Comparison of ENCODE assay signal across 9 mouse cellular contexts in genomic region chr11:62554934-62555517, GRCm38 (mm10). TPM values are rescaled to one million over a fixed set of nuclear protein-coding genes. Genes with fewer than 3 reads are reported as not detected.
DNase-seq lines count a peak whose midpoint lies in the region; ATAC-seq and TF ChIP-seq lines count a peak whose summit lies in the region.
"Had no signal": no experiment of that assay in that cellular context is flagged by ENCODE, and none has a peak within 500 bp of the region (broad histone marks: within the 10 kb centered on the region; RNA-seq: fewer than 3 reads in every experiment).

No protein-coding gene starts in this region.

- peaks cover 17% of the 10 kb centered on the region for H3K36me3 ChIP-seq in heart, embryonic 16.5 days (ENCODE audit: control insufficient read depth, insufficient read depth)
- H3K36me3 ChIP-seq in embryonic facial prominence, embryonic 10.5 days (replicated peaks): peaks cover 37% of the 10 kb centered on the region
- peaks cover 7% of the 10 kb centered on the region; the same call in 1 of the 2 replicates for H3K36me3 ChIP-seq in hindbrain, postnatal 0 days (ENCODE audit: insufficient read depth, low read length)
- H3K36me3 ChIP-seq in midbrain, embryonic 15.5 days (replicated peaks): no peaks in the 10 kb centered on the region

- H3K27me3 ChIP-seq in heart, embryonic 16.5 days (ENCODE audit: control insufficient read depth, insufficient read depth, low read length): no peaks in the 10 kb centered on the region
- peaks cover 6% of the 10 kb centered on the region for H3K27me3 ChIP-seq in embryonic facial prominence, embryonic 10.5 days (replicated peaks; ENCODE audit: low read depth, poor library complexity, severe bottlenecking)
- no peaks in the 10 kb centered on the region for H3K27me3 ChIP-seq in hindbrain, postnatal 0 days (ENCODE audit: insufficient read depth, low read length)
- no peaks in the 10 kb centered on the region for H3K27me3 ChIP-seq in midbrain, embryonic 15.5 days (replicated peaks)

- DNase-seq in heart, postnatal 36 days: no peak
- no peak for DNase-seq in embryonic facial prominence, embryonic 10.5 days (ENCODE audit: low spot score)
- no peak for DNase-seq in hindbrain, postnatal 0 days (ENCODE audit: low spot score)
- no peak for DNase-seq in thymus, postnatal 25 days
- DNase-seq in layer of hippocampus, adult 11-12 months (ENCODE audit: low spot score): no peak
- no peak for DNase-seq in spleen, adult 12 weeks (ENCODE audit: low spot score)
- DNase-seq: cerebellum, adult 11-12 months had no signal

- peak overlapping the region; percentile 4; the same call in 1 of the 2 replicates for H3K4me3 ChIP-seq in heart, embryonic 16.5 days (ENCODE audit: low read length)
- H3K4me3 ChIP-seq in embryonic facial prominence, embryonic 10.5 days: peak overlapping the region; percentile 66
- H3K4me3 ChIP-seq in hindbrain, postnatal 0 days (ENCODE audit: low read length): peak overlapping the region; percentile 44; the same call in 1 of the 2 replicates
- H3K4me3 ChIP-seq in midbrain, embryonic 15.5 days: peak overlapping the region; percentile 39

- no peak overlapping the region for H3K9ac ChIP-seq in heart, embryonic 16.5 days (ENCODE audit: low read length)
- no peak overlapping the region for H3K9ac ChIP-seq in hindbrain, postnatal 0 days (replicated peaks; ENCODE audit: low read length)
- H3K9ac ChIP-seq in midbrain, embryonic 15.5 days: no peak overlapping the region

- intact Hi-C loops in heart, postnatal 36 days (cut with DNase I): no loop called here

- H3K27ac ChIP-seq in heart, embryonic 16.5 days (ENCODE audit: low read length): no peak overlapping the region; the same call in 1 of the 2 replicates
- no peak overlapping the region for H3K27ac ChIP-seq in embryonic facial prominence, embryonic 10.5 days (replicated peaks)
- no peak overlapping the region for H3K27ac ChIP-seq in hindbrain, postnatal 0 days
- no peak overlapping the region for H3K27ac ChIP-seq in midbrain, embryonic 15.5 days

- no peak for TF ChIP-seq CTCF in hindbrain, postnatal 0 days (IDR thresholded peaks at IDR 0.05; ENCODE audit: low read depth)

- H3K4me2 ChIP-seq in heart, embryonic 16.5 days (ENCODE audit: low read depth, low read length): peak overlapping the region; percentile 96
- H3K4me2 ChIP-seq in hindbrain, postnatal 0 days (ENCODE audit: low read depth, low read length): peak overlapping the region; percentile 71
- H3K4me2 ChIP-seq in midbrain, embryonic 15.5 days: peak overlapping the region; percentile 81

- H3K9me3 ChIP-seq in heart, embryonic 16.5 days (replicated peaks; ENCODE audit: control insufficient read depth, low read length): no peaks in the 10 kb centered on the region
- no peaks in the 10 kb centered on the region for H3K9me3 ChIP-seq in embryonic facial prominence, embryonic 10.5 days
- no peaks in the 10 kb centered on the region for H3K9me3 ChIP-seq in hindbrain, postnatal 0 days (ENCODE audit: low read length)
- no peaks in the 10 kb centered on the region for H3K9me3 ChIP-seq in midbrain, embryonic 15.5 days

- H3K4me1 ChIP-seq in heart, embryonic 16.5 days (ENCODE audit: control insufficient read depth, insufficient read depth, low read length): peaks cover 27% of the 10 kb centered on the region
- H3K4me1 ChIP-seq in embryonic facial prominence, embryonic 10.5 days: peaks cover 27% of the 10 kb centered on the region
- peaks cover 18% of the 10 kb centered on the region for H3K4me1 ChIP-seq in hindbrain, postnatal 0 days (ENCODE audit: insufficient read depth, low read length)
- H3K4me1 ChIP-seq in midbrain, embryonic 15.5 days: peaks cover 31% of the 10 kb centered on the region

- ATAC-seq in heart, embryonic 16.5 days (replicated peaks; ENCODE audit: extremely low read depth, insufficient read depth, low FRiP score): no peak
- no peak for ATAC-seq in hindbrain, postnatal 0 days
- no peak for ATAC-seq in midbrain, embryonic 15.5 days (replicated peaks)

RNA-seq across cellular contexts. Expression of gene Ubb, which starts 4.1 kb away (rescaled TPM):
- 2,482 and 2,483 TPM in 2 replicates for polyA plus RNA-seq in heart, embryonic 16.5 days (2015; fragmentation: Nextera tagmentation; extraction: Ambion mirVana)
- total RNA-seq in heart, postnatal 36 days (2021): 100 to 1,000 TPM; 708 to 720 TPM
- 3,487 and 3,558 TPM in 2 replicates for polyA plus RNA-seq in embryonic facial prominence, embryonic 10.5 days (2016; fragmentation: Nextera tagmentation; extraction: Ambion mirVana)
- 1,525 and 1,633 TPM in 2 replicates for total RNA-seq in hindbrain, postnatal 0 days (2014; rRNA removed)
- 4,229 and 4,277 TPM in 2 replicates for polyA plus RNA-seq in hindbrain, postnatal 0 days (2015; fragmentation: Nextera tagmentation; extraction: Ambion mirVana)
- polyA plus RNA-seq in midbrain, embryonic 15.5 days (2015; fragmentation: Nextera tagmentation; extraction: Ambion mirVana): 4,689 and 4,874 TPM in 2 replicates

RNA-seq across cellular contexts. Expression of gene Cenpv, which starts 16.0 kb away (rescaled TPM):
- 18.0 and 21.4 TPM in 2 replicates for polyA plus RNA-seq in heart, embryonic 16.5 days (2015; fragmentation: Nextera tagmentation; extraction: Ambion mirVana)
- 10 to 100 TPM; 22.8 to 25.0 TPM for total RNA-seq in heart, postnatal 36 days (2021)
- polyA plus RNA-seq in embryonic facial prominence, embryonic 10.5 days (2016; fragmentation: Nextera tagmentation; extraction: Ambion mirVana): 23.0 and 25.4 TPM in 2 replicates
- total RNA-seq in hindbrain, postnatal 0 days (2014; rRNA removed): 57.9 and 64.1 TPM in 2 replicates
- 32.8 and 37.6 TPM in 2 replicates for polyA plus RNA-seq in hindbrain, postnatal 0 days (2015; fragmentation: Nextera tagmentation; extraction: Ambion mirVana)
- 67.0 and 67.3 TPM in 2 replicates for polyA plus RNA-seq in midbrain, embryonic 15.5 days (2015; fragmentation: Nextera tagmentation; extraction: Ambion mirVana)

RNA-seq across cellular contexts. Expression of gene Trpv2, which starts 19.3 kb away (rescaled TPM):
- polyA plus RNA-seq in heart, embryonic 16.5 days (2015; fragmentation: Nextera tagmentation; extraction: Ambion mirVana): 6.1 and 6.8 TPM in 2 replicates
- total RNA-seq in heart, postnatal 36 days (2021): 1 to 10 TPM; 2.8 to 2.9 TPM
- polyA plus RNA-seq in embryonic facial prominence, embryonic 10.5 days (2016; fragmentation: Nextera tagmentation; extraction: Ambion mirVana): 2.6 and 3.8 TPM in 2 replicates
- 46.2 and 51.0 TPM in 2 replicates for total RNA-seq in hindbrain, postnatal 0 days (2014; rRNA removed)
- 24.4 and 24.9 TPM in 2 replicates for polyA plus RNA-seq in hindbrain, postnatal 0 days (2015; fragmentation: Nextera tagmentation; extraction: Ambion mirVana)
- polyA plus RNA-seq in midbrain, embryonic 15.5 days (2015; fragmentation: Nextera tagmentation; extraction: Ambion mirVana): 35.8 and 38.8 TPM in 2 replicates

Comparison
In these comparisons a context has a peak if more than half of its experiments do, and no peak if none do; other contexts are left out.
1. H3K4me3 ChIP-seq: peak in every context shown above with its lines; median percentile 66 in embryonic facial prominence, embryonic 10.5 days; 44 in hindbrain, postnatal 0 days; 39 in midbrain, embryonic 15.5 days; 4 in heart, embryonic 16.5 days.